Mouse (Mus musculus) gonadal fat pad, adult 2 months (tissue): ENCODE measurements around the gene Gm4792. TPM values are rescaled to one million over a fixed set of nuclear protein-coding genes. Genes with fewer than 3 reads are reported as not detected.

ENCODE experiments used
- DNase-seq: peaks from one replicate; pipeline ENCODE4 v3.0.0-alpha.2; 2012; ENCODE audit warnings: low read depth
- polyA plus RNA-seq: library from polyadenylated mRNA; depleted of rRNA; stranded (reverse); fragments of >200 nt; gene quantifications from 2 replicates; pipeline ENCODE4 v1.2.3, GENCODE M21; 2012

The Gm4792 gene
- polyA plus RNA-seq, 1 experiment, result not detected

DNA sequence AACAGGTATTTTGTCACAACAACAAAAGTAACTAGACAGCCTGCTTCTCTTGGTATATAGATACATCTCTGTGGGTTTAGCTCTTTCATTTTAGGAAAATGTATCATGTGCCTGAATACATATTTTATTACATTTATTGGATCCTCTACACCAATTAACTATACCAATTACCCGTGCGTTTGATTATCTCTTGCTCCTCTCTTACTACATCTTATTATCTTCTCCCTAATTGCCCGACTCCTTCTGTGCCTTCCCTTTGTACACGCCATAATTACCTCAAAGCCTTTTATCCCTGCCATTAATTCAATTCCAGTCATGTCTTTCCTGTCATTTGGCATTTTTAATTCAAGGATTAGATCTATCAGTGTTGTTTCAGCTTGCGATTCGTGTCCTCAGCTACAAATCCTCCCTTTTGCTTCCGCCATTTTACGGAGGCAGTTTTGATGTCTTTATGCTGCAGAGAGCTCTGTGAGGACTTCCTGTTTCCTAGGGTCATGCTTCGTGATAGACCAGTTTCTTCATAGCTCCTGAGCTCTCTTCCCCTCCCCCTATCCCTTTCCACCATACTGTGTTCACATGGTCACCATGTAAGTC, 5.7 kb upstream of the Gm4792 start:
- DNase-seq, result no peak

DNA sequence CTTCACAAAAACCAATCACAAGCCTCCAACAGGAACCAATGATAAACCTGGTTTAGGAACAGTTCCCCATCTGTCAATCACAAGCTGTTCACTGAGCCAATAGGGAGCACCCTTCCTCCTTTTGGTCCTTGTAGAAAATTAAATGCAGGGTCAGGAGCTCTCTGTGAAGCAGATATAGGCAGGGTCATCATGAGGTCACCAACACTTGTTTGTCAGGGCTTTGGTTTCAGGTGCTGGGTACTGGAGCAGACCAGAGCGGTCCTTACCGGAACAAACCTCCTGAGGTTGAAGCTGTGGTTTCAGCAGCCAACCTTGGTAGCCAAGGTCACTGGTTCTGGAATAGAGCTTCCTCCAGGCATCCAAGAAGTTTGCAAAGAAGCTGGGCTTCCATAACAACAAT, 798 bp upstream of the Gm4792 start:
- no peak for DNase-seq

DNA sequence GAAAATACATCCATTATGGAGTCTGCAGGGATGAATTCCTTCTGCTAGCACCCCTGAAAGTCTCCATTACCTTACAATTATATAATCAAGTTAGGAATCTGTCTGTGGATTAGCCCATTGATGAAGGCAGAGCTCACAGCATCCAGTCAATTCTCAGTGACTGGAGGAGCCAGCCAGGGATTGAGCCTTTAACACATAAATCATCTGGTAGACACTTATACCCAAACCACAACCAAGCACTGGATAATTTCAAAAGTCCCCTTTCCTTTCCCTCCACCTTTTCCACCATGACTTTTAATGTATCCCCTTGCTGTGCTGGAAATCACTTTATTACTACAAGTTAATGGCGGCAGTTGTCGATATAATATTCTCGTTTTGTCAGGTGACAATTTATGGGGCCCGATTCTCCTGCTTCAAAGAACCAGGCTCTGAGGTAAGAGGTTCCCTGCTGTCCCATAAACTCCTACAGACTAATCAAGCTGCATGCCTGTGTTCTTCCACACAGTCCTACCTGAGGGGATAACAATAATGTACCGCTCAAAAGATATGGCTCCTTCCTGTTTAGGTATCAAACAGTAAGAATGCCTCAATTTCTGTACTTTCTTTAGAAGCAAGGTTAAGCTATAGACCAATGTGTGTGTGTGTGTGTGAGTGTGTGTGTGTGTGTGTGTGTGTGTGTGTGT, 2.4 kb downstream of the Gm4792 start:
- DNase-seq, result no peak

DNA sequence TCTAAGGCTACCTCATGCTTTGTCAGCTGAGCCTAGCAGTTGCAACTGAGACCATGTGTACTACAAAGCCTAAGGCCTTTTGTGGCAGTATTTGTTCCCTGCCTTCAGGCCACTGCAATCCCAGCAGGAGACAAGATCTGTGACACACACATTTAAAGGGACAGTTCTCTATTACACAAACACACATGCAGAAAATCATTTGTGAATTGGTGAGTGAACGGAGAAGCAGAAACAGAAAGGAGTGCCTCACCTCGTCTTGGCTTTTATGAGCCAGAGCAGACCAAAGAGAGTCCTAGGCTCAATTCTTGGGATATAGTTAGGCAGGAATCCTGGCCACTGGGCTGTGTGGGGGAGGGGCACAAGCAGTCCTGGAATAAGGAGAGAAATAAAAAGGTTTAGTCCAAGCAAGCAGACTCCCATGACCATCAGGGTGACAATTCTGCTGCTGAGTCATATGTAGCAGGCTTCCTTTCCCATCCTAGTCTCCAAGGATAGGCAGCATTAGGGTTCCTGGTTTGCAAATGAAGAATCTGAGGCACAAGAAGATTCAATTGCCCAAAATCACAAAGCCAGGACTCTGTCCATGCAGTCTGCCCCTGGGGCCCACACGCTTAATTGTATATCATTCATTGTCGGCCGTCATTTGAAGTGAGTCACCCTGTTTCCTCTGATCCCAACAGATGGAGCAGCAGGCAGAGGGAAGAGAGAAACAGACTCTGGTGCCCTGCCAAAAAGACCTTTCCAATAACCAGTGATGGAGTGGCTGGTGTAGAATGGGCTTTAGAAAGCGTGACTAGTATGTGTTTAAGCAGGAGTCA, 3.4 kb downstream of the Gm4792 start:
- no peak for DNase-seq

DNA sequence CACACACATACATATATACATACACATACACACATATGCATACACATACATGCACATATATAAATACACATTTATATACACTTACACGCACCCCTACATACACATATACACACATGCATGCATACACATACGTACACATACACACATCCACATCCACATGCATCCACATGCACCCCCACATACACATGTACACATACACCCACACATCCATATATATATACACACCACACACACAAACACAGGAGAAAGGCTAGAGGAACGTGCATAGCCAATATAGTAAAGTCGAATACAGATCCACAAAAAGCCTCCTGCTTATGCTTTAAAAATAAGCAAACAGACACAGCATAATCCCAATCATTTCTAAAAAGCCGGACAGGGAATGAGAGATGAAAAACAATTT, 4.1 kb downstream of the Gm4792 start:
- no peak for DNase-seq

DNA sequence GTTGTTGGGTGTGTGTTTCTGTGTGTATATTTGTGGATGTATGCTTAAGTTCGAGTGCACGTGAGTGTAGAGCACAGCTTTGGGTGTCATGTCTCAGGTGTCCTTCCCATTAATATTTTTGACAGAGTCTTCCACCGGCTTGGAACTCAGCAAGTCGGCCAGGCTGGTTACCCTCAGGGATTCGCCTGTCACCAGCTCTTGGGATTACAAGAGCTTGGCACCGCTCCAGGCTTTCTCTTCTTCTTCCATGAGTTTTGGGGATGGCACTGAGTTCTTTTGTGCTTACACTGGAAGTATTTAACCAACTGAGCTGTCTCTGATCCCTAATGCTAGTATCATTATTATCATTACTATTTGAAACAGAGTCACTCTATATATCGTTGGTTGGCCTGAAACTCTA, 15.7 kb downstream of the Gm4792 start:
- no peak for DNase-seq

DNA sequence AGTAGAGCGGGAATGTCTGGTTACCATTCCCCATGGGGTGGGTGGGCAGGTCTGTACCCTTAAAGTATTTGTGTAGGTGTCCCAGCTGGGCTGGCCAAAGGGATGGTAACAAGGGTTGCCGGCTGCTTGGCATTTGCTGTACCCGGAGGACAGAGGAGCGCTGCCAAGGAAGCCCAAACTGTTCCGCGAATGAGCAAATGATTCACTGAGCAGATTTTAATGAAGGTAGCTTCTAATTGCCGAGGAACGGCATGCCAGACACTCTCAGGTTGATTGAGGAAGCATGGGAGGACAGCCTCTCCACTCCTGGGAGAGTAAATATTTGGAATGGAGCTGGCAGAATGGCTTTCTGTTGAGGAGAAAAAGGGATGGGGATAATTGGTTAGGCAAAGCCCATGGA, 16.3 kb downstream of the Gm4792 start:
- DNase-seq, result peak; percentile 62

DNA sequence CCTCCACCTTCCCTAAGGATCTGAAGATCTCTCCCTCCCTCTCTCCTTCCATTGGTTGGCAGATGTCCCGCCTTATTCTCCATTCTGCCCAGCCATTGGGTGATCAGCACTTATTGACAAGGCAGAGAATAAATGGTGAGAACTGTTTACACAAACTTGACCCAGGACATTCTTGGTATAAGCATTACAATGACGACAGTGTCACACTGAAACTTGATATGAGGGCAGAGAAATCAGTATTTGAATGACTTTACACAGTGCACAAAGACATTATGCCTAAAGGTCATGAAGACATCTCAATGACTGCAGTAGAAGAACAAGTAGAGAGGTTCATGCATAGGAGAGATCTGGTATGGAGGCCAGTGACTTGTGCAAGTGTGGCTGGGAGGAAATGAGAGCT, 22.0 kb downstream of the Gm4792 start:
- DNase-seq, result no peak

DNA sequence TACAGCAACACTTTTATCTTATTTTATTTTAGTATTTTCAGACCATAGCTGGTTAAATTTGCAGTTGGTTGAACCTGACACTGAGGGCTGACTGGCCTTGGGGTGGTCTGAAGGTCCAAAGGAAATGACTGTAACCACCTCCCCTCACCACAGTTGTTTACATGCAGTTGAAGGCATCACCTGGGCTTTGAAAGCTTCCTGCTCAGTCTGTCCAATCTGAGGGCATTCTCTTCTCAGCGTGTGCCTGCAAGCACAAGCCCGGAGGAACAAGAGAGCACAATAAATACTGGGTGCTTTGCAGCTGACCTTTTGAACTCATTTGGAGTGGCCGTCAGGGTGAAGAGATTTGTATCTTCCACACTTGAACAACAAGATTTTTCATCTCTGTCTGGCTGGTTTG, 23.2 kb downstream of the Gm4792 start:
- DNase-seq, result no peak

DNA sequence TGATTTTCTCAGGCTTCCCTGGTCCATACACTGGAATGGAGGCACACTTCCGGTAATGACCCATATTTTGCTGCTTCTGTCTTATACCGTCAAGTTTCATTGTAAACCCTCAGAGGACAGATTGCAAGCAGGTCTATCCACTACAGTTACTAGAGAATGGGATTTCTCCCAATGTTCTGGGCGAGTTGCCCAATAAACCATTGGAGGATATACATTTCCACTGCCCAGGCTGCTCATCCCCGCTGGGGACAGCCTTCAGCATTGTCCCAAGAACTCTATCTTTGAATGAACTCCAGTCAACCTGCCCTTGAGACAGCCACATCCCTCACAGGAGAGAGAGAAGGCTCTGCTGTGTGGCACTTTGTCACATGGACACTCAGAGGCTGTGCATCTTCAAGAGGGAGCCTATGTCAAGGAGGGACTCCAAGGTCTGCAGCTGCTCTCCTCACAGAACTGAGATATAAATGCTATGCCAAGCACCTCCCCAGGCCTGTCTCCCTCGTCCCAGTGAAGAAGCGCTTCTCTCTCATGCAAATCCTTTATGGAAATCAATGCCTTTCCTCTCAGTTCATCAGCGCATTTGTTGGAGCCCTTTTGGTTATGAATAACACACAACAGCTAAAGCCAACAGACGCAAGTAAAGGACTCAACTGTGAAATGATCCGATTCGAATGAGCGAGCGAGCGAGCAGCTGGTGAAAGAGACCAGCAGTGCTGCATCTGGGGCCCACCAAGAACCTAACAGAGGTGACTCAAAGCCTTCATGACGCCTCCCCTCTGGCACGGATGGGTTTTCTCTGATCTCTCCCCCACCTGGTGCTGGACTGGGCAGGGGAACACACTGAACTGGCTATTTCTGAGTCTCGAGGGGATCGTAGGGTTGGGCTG, 32.6 kb downstream of the Gm4792 start:
- DNase-seq, result no peak

DNA sequence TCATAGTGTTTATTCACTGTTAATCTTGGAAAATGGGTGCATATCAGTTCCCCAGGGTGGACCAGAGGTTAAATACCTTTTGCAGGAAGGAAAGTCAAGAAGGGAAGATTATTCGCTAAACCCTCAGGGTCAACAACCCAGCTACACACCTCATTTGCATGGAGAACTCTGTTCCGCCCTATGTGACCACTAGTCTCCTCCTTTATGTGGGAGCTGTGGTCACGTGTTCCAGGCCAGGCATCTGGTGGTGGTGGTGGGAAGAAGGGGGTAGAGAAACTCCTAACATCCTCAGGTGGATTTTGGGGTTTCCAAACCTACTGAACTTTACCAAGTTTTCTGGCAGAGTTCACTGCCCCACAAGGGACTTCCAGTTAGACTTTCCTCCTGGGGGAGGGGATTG, 35.3 kb downstream of the Gm4792 start:
- no peak for DNase-seq

DNA sequence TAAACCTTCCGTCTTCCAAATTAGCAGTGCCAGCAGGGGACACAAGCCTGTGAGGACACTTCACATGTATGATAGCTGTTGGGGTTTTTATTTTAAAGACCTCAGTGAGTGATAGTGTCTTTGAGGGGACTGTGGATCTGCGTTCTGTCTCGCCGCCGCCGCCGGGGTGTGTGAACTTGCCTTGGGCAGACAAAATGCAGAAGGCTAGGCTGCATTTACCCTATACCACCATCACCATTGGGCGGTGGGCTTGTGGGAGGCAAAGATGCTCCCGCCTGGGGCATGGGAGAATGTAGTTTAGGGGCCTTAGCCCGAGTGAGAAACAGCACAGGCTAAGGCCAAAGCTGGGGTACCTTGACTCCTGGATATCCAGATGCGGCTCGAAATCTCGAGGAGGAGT, 35.9 kb downstream of the Gm4792 start:
- no peak for DNase-seq

DNA sequence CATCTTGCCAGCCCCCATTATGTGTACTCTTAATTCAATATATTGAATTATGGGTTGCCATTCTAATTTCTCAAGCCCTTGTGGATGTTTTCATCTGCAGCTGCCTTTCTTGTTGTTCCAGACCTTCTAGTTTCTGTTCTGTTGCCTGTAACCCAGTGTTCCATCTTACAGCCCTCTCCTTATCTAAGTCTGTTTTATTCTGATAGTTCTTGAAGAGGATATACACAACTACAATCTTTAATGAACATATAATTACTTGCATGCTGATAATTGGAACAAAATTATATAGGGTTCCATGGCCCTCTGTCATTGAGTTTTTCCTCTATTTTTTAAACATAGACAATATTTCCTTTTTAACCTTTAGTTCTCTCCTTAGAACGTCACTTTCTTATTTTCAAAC, 38.0 kb downstream of the Gm4792 start:
- DNase-seq, result no peak

DNA sequence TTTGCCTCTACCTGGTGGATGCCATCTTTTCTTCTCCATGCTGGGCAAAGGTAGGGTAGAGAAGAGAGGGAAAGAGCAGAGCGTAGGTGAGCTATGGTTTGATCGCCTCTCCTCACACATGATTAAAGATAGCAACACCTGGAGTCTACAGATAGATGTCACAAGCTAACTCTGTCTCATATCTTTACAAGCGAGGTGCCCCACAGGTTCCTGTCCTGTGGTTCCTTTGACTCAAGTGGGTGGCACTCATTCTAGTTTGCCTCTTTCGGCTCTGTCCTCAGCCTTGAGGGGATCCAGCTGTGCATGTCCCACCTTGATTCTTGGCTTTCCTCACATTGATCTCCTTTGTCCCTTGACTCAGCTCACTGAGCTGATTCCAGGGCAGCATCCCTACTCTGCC, 42.0 kb downstream of the Gm4792 start:
- DNase-seq, result no peak

DNA sequence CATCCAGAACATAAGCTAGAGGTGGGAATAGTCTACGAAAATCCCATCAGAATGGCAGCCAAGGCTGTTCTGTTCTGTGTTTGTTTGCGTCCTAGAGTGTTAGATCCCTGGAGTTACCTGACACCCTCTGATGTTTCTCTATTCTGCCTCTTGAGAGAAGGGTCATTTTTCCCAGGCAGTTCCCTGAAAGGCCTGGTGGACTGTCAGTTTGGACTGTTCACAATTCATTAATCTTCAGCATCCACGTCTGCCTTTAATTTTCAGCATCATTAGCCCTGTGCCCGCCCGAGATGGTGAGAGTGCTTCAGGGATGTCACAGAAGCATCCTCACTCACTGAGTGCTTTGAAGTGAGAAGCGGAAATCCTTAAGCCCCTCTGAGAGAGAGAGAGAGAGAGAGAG, 42.8 kb downstream of the Gm4792 start:
- DNase-seq, result no peak

DNA sequence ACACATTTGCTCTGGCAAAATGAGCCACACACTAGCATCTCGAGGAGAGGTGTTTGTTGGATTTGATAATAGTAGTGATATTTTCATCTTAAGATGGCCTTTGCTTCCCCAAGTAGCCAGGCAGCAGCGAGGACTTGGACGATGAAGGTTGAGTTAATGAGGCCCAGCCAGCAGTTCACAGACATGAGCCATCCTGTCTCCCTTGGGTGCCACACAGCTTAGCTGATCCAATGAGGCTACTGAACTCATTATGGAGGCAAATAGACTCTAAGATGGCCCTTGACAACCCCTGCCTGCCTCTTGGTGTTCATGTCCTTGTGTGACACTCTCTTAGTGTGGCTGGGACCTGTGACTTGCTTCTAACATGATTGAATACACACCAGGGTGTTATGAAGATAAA, 43.7 kb downstream of the Gm4792 start:
- no peak for DNase-seq

DNA sequence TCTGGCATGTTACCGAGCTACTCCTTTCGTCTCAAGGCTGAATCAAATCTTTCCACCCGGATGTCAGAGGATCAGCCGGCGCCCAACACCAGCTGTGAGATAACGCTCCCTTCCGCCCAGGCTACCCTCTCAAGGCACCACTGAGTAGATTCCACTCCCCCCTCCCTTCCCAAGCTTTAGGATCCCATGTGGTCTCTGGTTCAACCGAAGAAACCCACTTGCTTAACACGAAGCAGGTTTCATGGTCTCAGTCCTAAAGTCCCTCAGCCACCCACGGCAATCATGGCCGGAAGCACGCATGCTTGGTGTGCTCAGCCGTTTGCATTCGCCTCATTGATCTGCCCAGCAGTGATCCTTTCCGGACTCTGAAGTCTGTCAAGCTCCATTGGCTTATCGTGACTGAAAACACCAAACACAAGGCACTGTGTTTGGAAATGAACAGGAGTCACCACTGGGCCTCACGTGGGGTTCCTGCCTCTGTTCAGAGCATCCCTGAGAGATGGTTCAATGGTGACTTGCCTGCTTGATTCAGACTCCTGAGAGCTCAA, 45.2 kb downstream of the Gm4792 start:
- DNase-seq, result no peak

DNA sequence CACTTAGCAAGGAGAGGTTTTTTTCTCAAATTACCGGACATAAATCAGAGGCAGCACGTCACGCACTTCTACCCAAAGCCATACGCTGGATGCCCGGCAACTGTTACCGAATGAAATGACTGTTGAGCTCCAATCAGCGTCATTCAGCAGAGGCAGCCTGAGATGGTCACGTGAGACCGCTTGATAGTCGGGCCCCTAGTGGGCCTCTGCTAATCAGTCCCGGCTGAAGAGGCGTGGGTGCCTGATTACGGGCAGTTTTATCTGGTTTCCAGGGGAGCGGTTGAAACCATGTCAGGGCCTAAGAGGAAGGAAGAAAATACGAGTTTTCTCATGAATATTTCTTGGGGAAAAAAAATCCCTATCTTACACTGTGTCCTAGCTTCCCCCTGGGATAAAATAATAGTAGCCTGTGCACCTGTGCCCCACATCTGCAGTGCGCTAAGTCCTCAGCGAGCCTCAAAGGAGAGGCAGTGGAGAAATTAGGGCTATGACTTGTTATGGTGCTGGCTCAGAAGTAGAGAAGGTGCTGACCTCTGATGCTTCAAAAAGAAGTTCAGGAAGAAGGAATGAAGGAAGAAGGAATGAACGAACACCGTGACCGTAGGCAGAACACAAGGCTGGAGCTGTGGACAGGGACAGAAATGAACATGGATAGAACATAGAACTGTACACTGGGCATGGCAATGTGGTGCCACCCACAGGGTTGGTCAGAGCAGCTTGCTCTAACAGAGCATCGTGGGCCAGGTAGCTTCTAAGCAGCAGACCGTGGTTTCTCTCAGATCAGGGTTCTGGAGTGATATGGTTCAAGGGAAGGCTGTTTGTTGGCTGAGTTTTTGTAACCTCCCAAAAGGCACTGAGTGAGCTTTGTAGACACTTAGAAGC, 48.7 kb downstream of the Gm4792 start:
- no peak for DNase-seq

DNA sequence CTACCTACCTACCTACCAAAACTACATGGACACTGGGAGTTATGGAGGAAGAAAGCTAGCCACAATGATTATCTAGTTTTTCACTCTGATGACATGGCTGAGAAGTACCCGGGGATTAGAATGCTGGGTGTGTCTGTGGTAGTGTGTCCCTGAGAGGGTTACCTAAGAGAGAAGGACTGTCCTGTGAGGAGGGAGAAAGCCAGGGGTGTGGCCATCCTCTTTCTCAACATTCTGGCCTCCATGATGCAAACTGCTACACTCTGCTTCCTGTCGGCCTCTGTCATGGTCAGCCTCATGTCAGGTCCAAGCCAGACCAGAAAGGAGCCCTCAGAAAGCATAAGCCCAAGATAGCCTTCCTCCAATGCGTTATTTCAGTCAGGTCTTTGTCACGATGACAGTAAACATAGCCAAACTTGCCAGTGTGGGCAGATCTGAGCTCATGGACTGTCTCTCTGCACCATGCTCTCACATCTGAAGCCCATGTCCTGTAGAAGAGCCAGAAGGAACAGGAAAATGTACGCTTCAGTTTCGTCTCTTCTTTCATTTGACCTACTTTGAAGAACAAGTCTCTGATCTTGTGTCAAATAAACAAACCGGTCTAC, 50.7 kb downstream of the Gm4792 start:
- no peak for DNase-seq
